Mouse (Mus musculus) cerebral cortex, adult 2 months (tissue): ENCODE results near the gene Atg16l2.

Experiments used
- WGBS: fragments of 180-500 bp; shearing (Covaris S2); methylation state at CpG from one replicate; pipeline ENCODE4 v1.1.7; 2018; 5-methylcytosine and 5-hydroxymethylcytosine counted together

Atg16l2 gene

GRCm38 (mm10) chr7:101301881-101302456, at the start of gene Atg16l2:
Gene Atg16l2 (minus strand): TSS chr7:101302251.
- under 1% methylated on average over 39 of the region's 39 CpGs for WGBS

GRCm38 (mm10) chr7:101349861-101350260, 47.8 kb upstream of the Atg16l2 start:
- WGBS, result 80% methylated on average over 2 of the region's 2 CpGs

- 7% methylated on average over 13 of the region's 13 CpGs for WGBS
These were observed 46.3 kb upstream of the Atg16l2 start for GRCm38 (mm10) chr7:101348312-101348711.

- WGBS, result 1% methylated on average over 35 of the region's 35 CpGs
These were observed 45.8 kb upstream of the Atg16l2 start, which contains the start of gene Arap1 for GRCm38 (mm10) chr7:101347767-101348270. Gene Arap1 (plus strand): TSS chr7:101348067.

- WGBS, result 83% methylated on average over 2 of the region's 2 CpGs
These were observed 44.9 kb upstream of the Atg16l2 start for GRCm38 (mm10) chr7:101346991-101347390.

- 88% methylated on average over 4 of the region's 4 CpGs for WGBS
These were observed 42.8 kb upstream of the Atg16l2 start for GRCm38 (mm10) chr7:101344892-101345291.

- WGBS, result 70% methylated on average over 7 of the region's 7 CpGs
These were observed 41.1 kb upstream of the Atg16l2 start for GRCm38 (mm10) chr7:101343135-101343534.

GRCm38 (mm10) chr7:101341405-101341804, 39.4 kb upstream of the Atg16l2 start:
- 51% methylated on average over 6 of the region's 6 CpGs for WGBS

GRCm38 (mm10) chr7:101337401-101337800, 35.4 kb upstream of the Atg16l2 start:
- WGBS, result 93% methylated on average over 3 of the region's 3 CpGs

- WGBS, result 82% methylated on average over 3 of the region's 3 CpGs
These were observed 34.6 kb upstream of the Atg16l2 start for GRCm38 (mm10) chr7:101336686-101337085.

GRCm38 (mm10) chr7:101335228-101335627, 33.2 kb upstream of the Atg16l2 start:
- 86% methylated on average over 2 of the region's 2 CpGs for WGBS

GRCm38 (mm10) chr7:101332045-101332831, 30.2 kb upstream of the Atg16l2 start:
- 88% methylated on average over 5 of the region's 5 CpGs for WGBS

- WGBS, result 82% methylated on average over 4 of the region's 4 CpGs
These were observed 28.8 kb upstream of the Atg16l2 start for GRCm38 (mm10) chr7:101330841-101331173.

GRCm38 (mm10) chr7:101330074-101330840, 28.2 kb upstream of the Atg16l2 start:
- WGBS, result 80% methylated on average over 10 of the region's 10 CpGs

GRCm38 (mm10) chr7:101329606-101330005, 27.6 kb upstream of the Atg16l2 start:
- 63% methylated on average over 4 of the region's 4 CpGs for WGBS

GRCm38 (mm10) chr7:101328621-101329158, 26.6 kb upstream of the Atg16l2 start:
- WGBS, result 28% methylated on average over 4 of the region's 4 CpGs

- 93% methylated on average over 2 of the region's 2 CpGs for WGBS
These were observed 25.7 kb upstream of the Atg16l2 start for GRCm38 (mm10) chr7:101327786-101328185.

- WGBS, result 76% methylated on average over 5 of the region's 5 CpGs
These were observed 25.2 kb upstream of the Atg16l2 start for GRCm38 (mm10) chr7:101327263-101327662.

- WGBS, result 96% methylated on average over 5 of the region's 5 CpGs
These were observed 24.0 kb upstream of the Atg16l2 start for GRCm38 (mm10) chr7:101326006-101326405.

GRCm38 (mm10) chr7:101324142-101324962, 22.3 kb upstream of the Atg16l2 start:
- WGBS, result 79% methylated on average over 6 of the region's 6 CpGs

GRCm38 (mm10) chr7:101323141-101323594, 21.1 kb upstream of the Atg16l2 start:
- WGBS, result 72% methylated on average over 4 of the region's 4 CpGs
